Mouse (Mus musculus) spleen, adult 2 months (tissue): ENCODE results near the gene Son.

Experiments
- CTCF ChIP-seq: fragments of 200-500 bp; IDR thresholded peaks from 2 replicates; pipeline ENCODE4 v1.5.1; 2011; ENCODE audit warnings: mild to moderate bottlenecking, inconsistent platforms; ENCODE audit not compliant: insufficient read depth, insufficient read length, insufficient replicate concordance; ENCODE audit errors: extremely low read depth
- POLR2A ChIP-seq: fragments of 200-500 bp; IDR thresholded peaks from 2 replicates; pipeline ENCODE4 v1.6.1; 2011; ENCODE audit warnings: low read depth, low read length, inconsistent platforms

- TF ChIP-seq CTCF (no peak), POLR2A (no peak)
Measured at GRCm38 (mm10) chr16:91605156-91605555, 42.1 kb upstream of the Son start.
